Mouse (Mus musculus): ENCODE results near the gene Slc25a16. TPM values are rescaled to one million over a fixed set of nuclear protein-coding genes. Genes with fewer than 3 reads are reported as not detected.
"Not testable (repeated sequence)": the region's sequence is repeated elsewhere in the genome, so short reads cannot be mapped to it uniquely, and the experiment has no call there.

Slc25a16 gene
- polyA plus RNA-seq, 1 experiment from 2014 or later, result 27.4 TPM

DNA sequence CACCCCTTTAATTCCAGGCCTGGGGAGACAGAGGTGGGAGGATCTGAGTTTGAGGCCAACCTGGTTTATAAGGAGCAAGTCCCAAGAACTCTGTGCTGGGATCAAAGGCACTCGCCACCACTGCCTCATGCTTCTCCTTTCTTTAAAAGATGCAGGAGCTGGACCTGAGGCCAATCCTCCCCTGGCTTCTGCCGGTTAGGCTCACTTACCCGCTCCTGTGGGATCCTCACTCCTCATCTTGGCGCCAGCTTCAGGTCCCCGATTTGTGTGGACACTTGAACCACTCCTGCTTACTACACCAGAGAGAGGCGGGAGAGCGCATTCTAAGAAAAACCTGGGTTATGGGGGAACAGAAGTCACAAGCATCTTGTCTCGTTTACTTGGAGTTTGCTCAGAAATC is 18.6 kb upstream of the Slc25a16 start:
- peaks cover 4% of the 10 kb centered on the region for H3K27me3 ChIP-seq
- in situ Hi-C loops (cut with MboI; ENCODE audit: low pct_unique_long_range_greater_than_20kb), result no loop called here
- TF ChIP-seq CTCF (IDR thresholded peaks at IDR 0.05), result no peak
- ATAC-seq (no peak), DNase-seq (ENCODE audit: low read depth, low spot score) (no peak)
- CTCF ChIA-PET, result interaction anchor here (0.8 kb wide), 1 partner anchor 12 kb away, joined by 4 read pairs; no protein-coding TSS in a partner anchor
- POLR2A ChIA-PET, result no interaction called here

DNA sequence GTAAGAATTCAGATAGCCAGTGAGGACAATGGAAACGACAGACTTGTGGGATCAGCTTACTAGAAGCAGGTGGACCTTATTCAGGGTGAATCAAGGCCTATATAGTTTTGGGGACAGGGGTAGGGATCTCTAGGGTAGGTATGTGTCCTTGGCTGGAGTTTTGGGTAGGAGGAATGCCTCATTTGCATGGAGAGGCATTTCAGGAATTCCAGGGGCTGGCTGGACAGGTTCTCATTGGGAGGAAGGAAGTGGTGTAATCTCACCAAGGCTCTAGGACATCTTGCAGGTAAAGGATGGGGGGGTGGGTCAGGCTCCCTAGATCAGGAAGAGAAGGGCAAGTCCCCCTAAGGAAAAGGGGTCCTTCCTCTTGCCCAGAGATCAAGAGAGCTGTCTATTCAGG is 17.6 kb upstream of the Slc25a16 start:
- TF ChIP-seq CTCF (IDR thresholded peaks at IDR 0.05), result no peak
- CTCF ChIA-PET, result no interaction called here
- ATAC-seq (no peak), DNase-seq (ENCODE audit: low read depth, low spot score) (no peak)
- in situ Hi-C loops (cut with MboI; ENCODE audit: low pct_unique_long_range_greater_than_20kb), result no loop called here
- peaks cover 4% of the 10 kb centered on the region for H3K27me3 ChIP-seq
- POLR2A ChIA-PET, result interaction anchor here (0.6 kb wide), 1 partner anchor 198 kb away, joined by 4 read pairs; no protein-coding TSS in a partner anchor

DNA sequence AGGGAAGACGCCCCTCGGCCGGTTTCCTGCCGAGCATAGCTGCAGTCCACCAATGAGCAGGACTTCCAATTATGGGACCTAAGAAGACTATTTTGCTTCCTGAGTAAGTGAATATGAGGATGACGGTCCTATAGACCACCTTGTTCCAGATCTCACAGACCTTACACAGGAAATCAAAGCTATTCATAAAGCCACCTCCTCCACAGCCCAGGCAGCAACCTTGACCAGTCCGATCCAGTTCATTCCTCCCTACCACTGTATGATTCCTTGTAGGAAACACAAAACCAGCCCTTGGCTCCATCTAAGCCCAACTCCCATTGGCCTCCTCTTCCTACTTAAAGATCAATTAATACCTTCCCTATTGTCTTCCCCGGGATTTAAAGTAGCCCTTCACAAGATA is 14.1 kb upstream of the Slc25a16 start:
- DNase-seq (ENCODE audit: low read depth, low spot score), result no peak
- ChIA-PET CTCF (no interaction called here), POLR2A (no interaction called here)
- peaks cover 4% of the 10 kb centered on the region for H3K27me3 ChIP-seq
- ATAC-seq, result no peak
- in situ Hi-C loops (cut with MboI; ENCODE audit: low pct_unique_long_range_greater_than_20kb), result no loop called here
- no peak for TF ChIP-seq CTCF (IDR thresholded peaks at IDR 0.05)

DNA sequence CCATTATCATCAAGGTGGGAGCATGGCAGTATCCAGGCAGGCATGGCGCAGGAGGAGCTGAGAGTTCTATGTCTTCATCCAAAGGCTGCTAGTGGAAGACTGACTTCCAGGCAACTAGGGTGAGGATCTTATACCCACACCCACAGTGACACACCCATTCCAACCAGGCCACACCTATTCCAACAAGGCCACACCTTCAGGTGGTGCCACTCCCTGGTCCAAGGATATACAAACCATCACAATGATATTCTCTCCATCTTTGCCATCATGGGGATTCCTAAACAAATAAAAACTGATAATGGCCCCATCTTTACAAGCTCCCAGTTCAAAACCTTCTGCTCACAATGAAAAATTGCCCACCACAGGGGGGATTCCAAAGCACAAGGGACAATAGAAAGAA is 11.5 kb upstream of the Slc25a16 start, which contains the start of gene Tet1:
Gene Tet1 (minus strand): TSS at position 101 of the 400 bp plus-strand sequence.
- CTCF ChIA-PET; ATAC-seq; in situ Hi-C loops (cut with MboI; ENCODE audit: low pct_unique_long_range_greater_than_20kb); POLR2A ChIA-PET; DNase-seq (ENCODE audit: low read depth, low spot score); H3K27me3 ChIP-seq: not testable (repeated sequence)

DNA sequence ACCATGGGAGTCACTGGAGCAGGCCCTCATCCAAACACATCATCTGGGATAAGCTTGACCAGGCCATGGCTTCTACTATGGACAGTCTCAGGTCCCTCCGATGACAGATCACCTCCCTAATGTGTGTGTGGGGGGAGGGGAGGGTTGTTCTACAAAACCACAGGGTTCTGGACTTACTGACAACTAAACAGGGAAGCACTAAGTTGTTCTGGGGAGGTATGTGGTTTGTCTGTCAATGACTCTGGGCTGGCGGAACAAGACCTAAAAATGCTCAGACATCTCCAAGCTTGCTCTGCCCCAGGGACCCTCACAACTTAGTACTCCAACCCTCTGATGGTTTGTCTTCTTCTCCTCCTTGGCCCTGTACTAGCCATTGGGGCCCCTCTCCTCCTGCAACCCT is 9.3 kb upstream of the Slc25a16 start:
- ChIA-PET CTCF (no interaction called here), POLR2A (interaction anchor here (0.9 kb wide), 1 partner anchor 74 kb away, joined by 3 read pairs; no protein-coding TSS in a partner anchor)
- DNase-seq (ENCODE audit: low read depth, low spot score), result no peak
- peaks cover 10% of the 10 kb centered on the region for H3K27me3 ChIP-seq
- in situ Hi-C loops (cut with MboI; ENCODE audit: low pct_unique_long_range_greater_than_20kb), result no loop called here
- no peak for ATAC-seq
- no peak for TF ChIP-seq CTCF (IDR thresholded peaks at IDR 0.05)

DNA sequence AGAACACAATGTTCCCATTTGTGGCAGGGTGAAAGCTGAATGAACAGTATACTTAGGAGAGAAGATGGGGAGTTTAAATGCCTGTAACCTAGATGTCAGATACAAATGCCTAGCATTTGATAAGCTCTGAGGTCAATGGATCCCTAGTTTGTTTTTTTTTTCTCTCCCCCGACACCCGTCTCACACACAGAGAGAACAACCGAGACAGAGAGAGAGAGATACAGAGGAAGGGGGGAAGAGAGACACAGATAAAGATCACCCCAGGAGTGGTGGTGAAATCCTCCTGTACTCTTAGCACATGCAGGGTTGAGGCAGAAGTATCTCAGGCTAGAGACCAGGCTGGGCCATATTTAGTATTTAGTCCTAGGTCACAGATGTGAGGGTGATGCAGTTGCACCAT is 1.4 kb upstream of the Slc25a16 start:
- POLR2A ChIA-PET, result no interaction called here
- peaks cover 4% of the 10 kb centered on the region for H3K27me3 ChIP-seq
- in situ Hi-C loops (cut with MboI; ENCODE audit: low pct_unique_long_range_greater_than_20kb), result no loop called here
- no peak for ATAC-seq
- CTCF ChIA-PET, result no interaction called here
- TF ChIP-seq CTCF (IDR thresholded peaks at IDR 0.05), result no peak
- no peak for DNase-seq (ENCODE audit: low read depth, low spot score)

DNA sequence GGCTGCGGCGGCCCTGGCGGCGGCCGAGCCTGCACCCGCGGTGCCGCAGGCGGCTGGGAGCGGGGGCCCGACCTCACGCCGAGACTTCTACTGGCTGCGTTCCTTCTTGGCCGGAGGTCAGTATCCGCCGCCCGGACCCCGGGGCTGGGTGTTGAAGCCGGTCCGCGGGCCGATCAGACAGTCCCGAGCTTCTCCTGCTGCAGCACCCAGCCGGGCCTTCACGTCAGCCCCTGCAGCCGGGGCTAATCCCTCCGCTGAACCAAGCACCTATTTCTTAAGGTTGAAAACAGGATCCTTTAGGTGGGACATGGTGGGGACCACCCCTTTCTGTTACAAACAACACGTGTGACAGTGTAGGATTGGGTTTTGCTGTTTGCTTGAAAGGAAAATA is 328 bp downstream of the Slc25a16 start:
- DNase-seq (ENCODE audit: low read depth, low spot score) (peak; percentile 9), ATAC-seq (peak; percentile 54)
- H3K27me3 ChIP-seq, result no peaks in the 10 kb centered on the region
- CTCF ChIA-PET, result no interaction called here
- POLR2A ChIA-PET, result interaction anchor here (0.6 to 1.3 kb wide), 2 partner anchors 49 to 1003 kb away, joined by 3 to 4 read pairs; no protein-coding TSS in a partner anchor
- no peak for TF ChIP-seq CTCF (IDR thresholded peaks at IDR 0.05)
- in situ Hi-C loops (cut with MboI; ENCODE audit: low pct_unique_long_range_greater_than_20kb), result no loop called here

DNA sequence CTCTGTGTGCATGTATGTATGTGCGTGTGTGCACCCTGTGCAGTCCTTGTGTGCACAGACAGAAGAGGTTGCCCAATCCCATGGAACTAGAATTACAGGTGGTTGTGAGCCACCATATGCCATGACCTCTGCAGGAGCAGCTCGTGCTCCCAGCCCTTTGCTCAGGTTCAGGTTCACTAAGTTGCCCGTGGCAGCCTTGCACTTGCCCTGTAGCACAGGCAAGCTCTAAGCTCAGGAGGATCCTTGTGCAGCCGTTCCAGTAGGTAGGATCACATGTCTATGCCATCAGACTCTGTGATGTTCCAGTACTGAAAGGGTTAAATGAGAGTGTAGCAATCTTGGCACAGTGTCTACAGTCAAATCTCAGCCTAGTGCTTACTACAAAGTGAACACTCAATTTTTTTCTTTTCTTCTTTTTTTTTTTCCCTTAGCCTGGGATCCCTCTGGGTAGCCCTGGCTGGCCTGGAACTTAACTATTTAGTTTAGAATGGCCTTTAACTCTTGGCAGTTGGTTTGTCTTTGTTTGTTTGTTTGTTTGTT is 3.7 kb downstream of the Slc25a16 start:
- ChIA-PET POLR2A (no interaction called here), CTCF (no interaction called here)
- ATAC-seq (no peak), DNase-seq (ENCODE audit: low read depth, low spot score) (no peak)
- in situ Hi-C loops (cut with MboI; ENCODE audit: low pct_unique_long_range_greater_than_20kb), result no loop called here
- H3K27me3 ChIP-seq, result no peaks in the 10 kb centered on the region
- no peak for TF ChIP-seq CTCF (IDR thresholded peaks at IDR 0.05)

DNA sequence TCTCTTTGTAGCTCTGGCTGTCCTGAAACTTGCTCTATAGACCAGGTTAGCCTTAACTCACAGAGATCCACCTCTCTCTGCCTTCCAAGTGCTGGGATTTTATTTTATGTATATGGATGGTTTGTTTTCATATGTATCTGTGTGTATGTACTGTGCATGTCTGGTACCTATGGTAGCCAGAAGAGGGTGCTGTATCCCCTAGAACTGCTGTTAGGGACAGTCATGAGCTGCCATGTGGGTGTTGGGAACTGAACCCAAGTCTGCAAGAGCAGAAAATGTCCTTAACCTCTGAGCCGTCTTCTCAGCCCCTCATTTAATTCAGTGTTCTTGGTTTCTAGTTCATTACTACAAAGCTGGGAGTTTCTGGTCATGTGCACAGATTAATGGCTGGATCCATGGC is 11.9 kb downstream of the Slc25a16 start:
- in situ Hi-C loops (cut with MboI; ENCODE audit: low pct_unique_long_range_greater_than_20kb), result no loop called here
- ATAC-seq, result no peak
- POLR2A ChIA-PET, result no interaction called here
- no peak for DNase-seq (ENCODE audit: low read depth, low spot score)
- H3K27me3 ChIP-seq, result no peaks in the 10 kb centered on the region
- CTCF ChIA-PET, result interaction anchor here (0.9 to 1.2 kb wide), 2 partner anchors 23 to 53 kb away, joined by 3 read pairs; no protein-coding TSS in a partner anchor
- TF ChIP-seq CTCF (IDR thresholded peaks at IDR 0.05), result peak; percentile 35

DNA sequence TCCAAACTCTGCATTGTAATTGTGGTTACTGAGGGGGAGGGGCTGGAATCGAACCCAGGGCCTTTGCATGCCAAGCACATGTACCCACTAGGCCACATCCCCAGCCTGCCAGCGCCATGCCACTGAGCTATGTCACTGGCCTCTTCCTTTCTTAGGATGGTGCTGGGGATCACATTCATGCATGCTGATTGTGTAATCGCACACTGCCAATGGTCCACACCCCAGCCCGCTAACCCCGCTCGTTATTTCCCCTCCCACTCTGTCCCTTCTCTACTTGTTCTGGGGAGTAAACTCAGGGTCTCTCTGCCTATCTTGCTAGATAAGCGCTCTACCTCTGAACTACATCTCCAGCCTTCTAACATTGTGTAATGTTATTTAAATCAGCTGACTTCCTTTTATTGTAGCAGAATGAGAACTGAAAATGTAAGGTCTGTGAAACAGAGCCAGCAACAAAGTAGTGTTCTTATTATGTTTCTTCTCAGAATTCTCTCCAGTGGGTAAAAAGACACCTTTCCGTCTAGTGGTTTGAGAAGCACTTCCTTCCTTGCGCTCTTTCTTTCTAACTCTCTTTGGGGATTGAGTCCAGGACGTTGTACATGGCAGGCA is 24.6 kb downstream of the Slc25a16 start:
- ChIA-PET POLR2A (no interaction called here), CTCF (no interaction called here)
- H3K27me3 ChIP-seq, result no peaks in the 10 kb centered on the region
- ATAC-seq, result no peak
- in situ Hi-C loops (cut with MboI; ENCODE audit: low pct_unique_long_range_greater_than_20kb), result no loop called here
- TF ChIP-seq CTCF (IDR thresholded peaks at IDR 0.05), result no peak
- DNase-seq (ENCODE audit: low read depth, low spot score), result no peak

DNA sequence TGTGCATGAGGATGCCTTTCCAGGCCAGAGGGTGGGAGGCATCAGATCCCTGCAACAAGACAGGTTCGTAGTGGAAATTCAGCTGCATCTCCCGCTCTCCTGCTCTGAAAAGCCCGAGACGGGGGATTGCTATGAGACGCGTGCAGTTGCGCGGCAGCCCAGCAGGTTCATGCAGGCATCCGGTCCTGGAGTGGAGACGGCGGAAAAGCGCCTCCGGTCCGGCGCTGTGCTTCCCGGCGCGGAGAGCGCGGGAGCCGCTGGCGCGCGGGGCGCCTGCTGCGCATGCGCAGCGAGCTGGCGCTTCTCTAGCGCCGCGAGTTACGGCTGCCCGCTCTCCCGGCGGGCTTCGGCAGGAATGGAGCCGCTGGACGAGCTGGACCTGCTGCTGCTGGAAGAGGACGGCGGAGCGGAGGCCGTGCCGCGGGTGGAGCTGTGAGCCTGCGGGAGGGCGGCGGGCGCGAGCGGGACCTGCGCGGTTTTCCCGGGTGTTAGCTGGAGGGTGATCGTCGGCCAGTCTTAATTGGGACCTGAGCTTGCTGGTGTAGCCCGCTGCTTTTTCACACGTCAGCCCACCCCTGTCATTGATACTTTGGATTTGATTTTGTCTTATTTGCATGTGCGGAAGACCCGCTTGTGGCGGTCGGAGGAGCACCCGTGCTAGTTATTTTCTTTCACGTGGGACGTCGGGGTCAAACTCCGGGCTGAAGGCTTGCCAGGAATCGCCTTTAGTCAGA is 26.5 kb downstream of the Slc25a16 start, which contains the start of gene Dna2:
Gene Dna2 (plus strand): TSS at position 289 of the 734 bp plus-strand sequence.
- no peak for TF ChIP-seq CTCF (IDR thresholded peaks at IDR 0.05)
- in situ Hi-C loops (cut with MboI; ENCODE audit: low pct_unique_long_range_greater_than_20kb), result no loop called here
- peak; percentile 88 for ATAC-seq
- DNase-seq (ENCODE audit: low read depth, low spot score), result peak; percentile 19
- H3K27me3 ChIP-seq, result no peaks in the 10 kb centered on the region
- ChIA-PET POLR2A (interaction anchor here (1.3 kb wide), 1 partner anchor 60 kb away, joined by 3 read pairs; no protein-coding TSS in a partner anchor), CTCF (no interaction called here)

Measured in Patski (cell line).